Mouse (Mus musculus) naive thymus-derived CD4-positive, alpha-beta T cell, adult 2 months (primary cell): ENCODE measurements around the gene Pole2.

Source experiments
- DNase-seq: peaks from one replicate; pipeline ENCODE4 v3.0.0-alpha.2; 2011; ENCODE audit warnings: low read depth

Gene Pole2

GRCm38 (mm10) chr12:69210056-69210979 is 17.7 kb downstream of the Pole2 start:
- DNase-seq, result no peak

- DNase-seq, result no peak
These were observed 19.5 kb downstream of the Pole2 start for GRCm38 (mm10) chr12:69208520-69208919.

- DNase-seq, result no peak
These were observed 20.1 kb downstream of the Pole2 start for GRCm38 (mm10) chr12:69207926-69208325.

GRCm38 (mm10) chr12:69207396-69207795 is 20.6 kb downstream of the Pole2 start:
- DNase-seq, result no peak

GRCm38 (mm10) chr12:69204052-69204833 is 23.8 kb downstream of the Pole2 start, which contains the start of gene Gm49384:
TSS of gene Gm49384 (minus strand) at chr12:69204267.
- peak; percentile 62 for DNase-seq

- no peak for DNase-seq
These were observed 29.0 kb downstream of the Pole2 start for GRCm38 (mm10) chr12:69198985-69199384.

- DNase-seq, result peak; percentile 76
These were observed 29.8 kb downstream of the Pole2 start, which contains the start of gene Dnaaf2 for GRCm38 (mm10) chr12:69198164-69198535. TSS of gene Dnaaf2 (minus strand) at chr12:69198429.

GRCm38 (mm10) chr12:69197378-69198163 is 30.4 kb downstream of the Pole2 start:
- DNase-seq, result no peak

- peak; percentile 73 for DNase-seq
These were observed 31.3 kb downstream of the Pole2 start, which contains the start of gene Gm49383 for GRCm38 (mm10) chr12:69196444-69197377. TSS of gene Gm49383 (minus strand) at chr12:69197104.

- DNase-seq, result no peak
These were observed 35.4 kb downstream of the Pole2 start for GRCm38 (mm10) chr12:69192637-69193036.

GRCm38 (mm10) chr12:69191396-69191795 is 36.6 kb downstream of the Pole2 start:
- no peak for DNase-seq

GRCm38 (mm10) chr12:69190522-69190921 is 37.5 kb downstream of the Pole2 start:
- peak; percentile 42 for DNase-seq

- DNase-seq, result no peak
These were observed 37.9 kb downstream of the Pole2 start for GRCm38 (mm10) chr12:69190074-69190473.

GRCm38 (mm10) chr12:69186811-69187471 is 41.1 kb downstream of the Pole2 start:
- peak; percentile 49 for DNase-seq

- DNase-seq, result no peak
These were observed 42.6 kb downstream of the Pole2 start for GRCm38 (mm10) chr12:69185371-69185770.

- no peak for DNase-seq
These were observed 43.4 kb downstream of the Pole2 start for GRCm38 (mm10) chr12:69184342-69185295.

GRCm38 (mm10) chr12:69183583-69184308 is 44.2 kb downstream of the Pole2 start, which contains the start of the genes Rpl36al and Mgat2:
TSS of gene Rpl36al (minus strand) at chr12:69184083.
TSS of gene Mgat2 (plus strand) at chr12:69184157.
- peak; percentile 98 for DNase-seq

- no peak for DNase-seq
These were observed 46.2 kb downstream of the Pole2 start for GRCm38 (mm10) chr12:69181800-69182199.
